Mouse (Mus musculus) kidney, adult 2 months (tissue): ENCODE measurements at regions not wholly inside any gene's neighbourhood (a gene's known extent, or its start where the extent isn't known, plus 50 kb on each side); places are given as distances from the start of the nearest gene placed in this dataset.

Experiments
- DNase-seq: peaks from one replicate; pipeline ENCODE4 v3.0.0; 2021
- H3K27ac ChIP-seq: fragments of 200-500 bp; 2 replicates; pipeline ENCODE4 v1.5.1; 2012; ENCODE audit warnings: low read depth, low read length, control low read depth, inconsistent platforms; ENCODE audit not compliant: insufficient read depth
- H3K27me3 ChIP-seq: fragments of 200-500 bp; replicated peaks from 2 replicates; pipeline ENCODE4 v1.6.1; 2012; ENCODE audit warnings: mild to moderate bottlenecking, moderate library complexity, low read length, inconsistent platforms; ENCODE audit not compliant: control insufficient read depth, insufficient read depth
- H3K36me3 ChIP-seq: fragments of 200-500 bp; 2 replicates; pipeline ENCODE4 v1.6.1; 2012; ENCODE audit warnings: mild to moderate bottlenecking, moderate library complexity, low read length, inconsistent platforms; ENCODE audit not compliant: control insufficient read depth, insufficient read depth
- H3K4me1 ChIP-seq: fragments of 200-500 bp; 2 replicates; pipeline ENCODE4 v1.6.1; 2011; ENCODE audit warnings: low read length; ENCODE audit not compliant: control insufficient read depth, insufficient read depth
- H3K4me3 ChIP-seq: fragments of 200-500 bp; 2 replicates; pipeline ENCODE4 v1.5.1; 2011; ENCODE audit warnings: mild to moderate bottlenecking, low read depth, low read length, control low read depth; ENCODE audit not compliant: insufficient read depth
- CTCF ChIP-seq: fragments of 200-500 bp; conservative IDR thresholded peaks from 2 replicates; pipeline ENCODE4 v1.5.1; 2011; ENCODE audit warnings: low read depth, mild to moderate bottlenecking, control low read depth, low read length, moderate library complexity, mixed read lengths; ENCODE audit not compliant: insufficient read depth, insufficient read length
- POLR2A ChIP-seq: fragments of 200-500 bp; IDR thresholded peaks from one replicate; pipeline ENCODE4 v1.6.1; 2011; ENCODE audit warnings: low read depth, low read length, control low read depth
- WGBS: fragments of 180-500 bp; shearing (Covaris S2); methylation state at CpG from one replicate; pipeline ENCODE4 v1.1.7; 2018; 5-methylcytosine and 5-hydroxymethylcytosine counted together

DNA sequence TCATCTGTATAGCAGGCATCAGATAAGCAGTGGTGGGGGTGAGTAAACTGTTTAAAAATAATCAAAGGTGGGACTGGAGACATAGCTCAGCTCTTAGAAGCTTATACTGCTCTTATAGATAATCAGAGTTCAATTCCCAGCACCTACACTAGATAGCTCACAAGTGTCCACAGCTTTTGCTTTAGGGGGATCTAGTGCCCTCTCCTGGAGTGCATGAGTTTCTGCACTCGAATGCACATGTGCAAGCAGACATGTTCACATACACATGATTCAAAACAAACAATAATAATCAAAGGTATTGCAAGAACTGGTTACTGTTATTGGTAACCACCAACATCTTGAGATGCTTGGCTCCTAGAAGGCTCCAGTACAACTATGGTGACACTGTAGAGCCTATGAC lies 343.3 kb downstream of the Gpam start:
- WGBS = 71% methylated on average over 1 of the region's 1 CpGs
- Histone ChIP-seq H3K4me3 (no peak overlapping the region), H3K4me1 (no peaks in the 10 kb centered on the region), H3K27me3 (no peaks in the 10 kb centered on the region), H3K36me3 (no peaks in the 10 kb centered on the region), H3K27ac (no peak overlapping the region)
- no peak for TF ChIP-seq CTCF
- no peak for TF ChIP-seq POLR2A
- no peak for DNase-seq

DNA sequence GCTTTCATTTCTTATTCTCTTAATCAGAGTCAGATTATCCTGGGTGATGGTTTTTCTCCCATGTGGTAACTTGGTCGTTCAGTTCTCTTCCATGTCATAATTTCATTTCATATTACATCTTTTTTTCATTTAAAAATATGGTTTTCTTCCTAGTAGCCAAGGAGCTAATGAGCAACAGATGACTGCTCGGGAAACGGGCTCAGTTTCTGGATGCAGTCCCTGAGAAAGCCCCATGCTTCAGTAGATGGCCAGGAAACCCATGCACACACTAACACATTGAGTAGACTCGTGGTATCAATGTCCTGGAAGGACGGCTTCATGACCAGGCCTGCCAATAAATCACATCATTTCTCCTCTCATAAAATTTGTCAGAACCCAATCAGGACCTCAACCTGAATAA lies 369.3 kb downstream of the Gpam start:
- no peak for DNase-seq
- no peak overlapping the region for H3K4me3 ChIP-seq
- no peak overlapping the region for H3K27ac ChIP-seq
- WGBS = 72% methylated on average over 5 of the region's 5 CpGs
- TF ChIP-seq CTCF = no peak
- H3K27me3 ChIP-seq = no peaks in the 10 kb centered on the region
- no peaks in the 10 kb centered on the region for H3K4me1 ChIP-seq
- no peaks in the 10 kb centered on the region for H3K36me3 ChIP-seq

DNA sequence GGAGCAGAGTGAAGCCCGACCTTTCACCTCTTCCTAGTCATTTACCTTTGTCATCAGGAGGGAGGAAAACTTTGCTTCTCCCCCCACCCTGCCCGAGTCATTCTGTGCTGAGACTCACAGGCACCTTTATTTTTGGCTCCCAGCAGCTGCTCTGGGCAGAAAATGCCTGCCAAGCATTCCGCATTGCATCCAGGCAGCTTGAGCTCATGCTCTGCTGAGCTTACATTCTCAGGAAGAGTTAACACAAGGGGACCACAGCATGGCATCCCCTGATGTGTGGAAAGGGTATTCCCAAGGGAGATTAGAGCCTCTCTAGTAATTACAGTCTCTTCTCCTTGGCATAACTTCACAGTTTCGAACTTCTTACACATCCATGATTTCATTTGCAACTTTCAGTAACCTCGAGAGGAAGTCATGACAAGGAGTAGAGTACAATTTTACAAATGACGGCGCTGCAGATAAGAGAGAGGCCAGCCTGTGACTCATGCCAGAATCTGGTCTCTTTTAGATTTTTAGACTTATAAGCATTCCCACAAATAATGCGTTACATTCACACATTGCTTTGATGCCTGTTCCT lies 370.3 kb downstream of the Gpam start:
- Histone ChIP-seq H3K27ac (no peak overlapping the region), H3K4me3 (no peak overlapping the region), H3K27me3 (no peaks in the 10 kb centered on the region), H3K4me1 (no peaks in the 10 kb centered on the region), H3K36me3 (no peaks in the 10 kb centered on the region)
- DNase-seq = no peak
- WGBS = 64% methylated on average over 8 of the region's 8 CpGs
- TF ChIP-seq POLR2A (no peak), CTCF (no peak)

DNA sequence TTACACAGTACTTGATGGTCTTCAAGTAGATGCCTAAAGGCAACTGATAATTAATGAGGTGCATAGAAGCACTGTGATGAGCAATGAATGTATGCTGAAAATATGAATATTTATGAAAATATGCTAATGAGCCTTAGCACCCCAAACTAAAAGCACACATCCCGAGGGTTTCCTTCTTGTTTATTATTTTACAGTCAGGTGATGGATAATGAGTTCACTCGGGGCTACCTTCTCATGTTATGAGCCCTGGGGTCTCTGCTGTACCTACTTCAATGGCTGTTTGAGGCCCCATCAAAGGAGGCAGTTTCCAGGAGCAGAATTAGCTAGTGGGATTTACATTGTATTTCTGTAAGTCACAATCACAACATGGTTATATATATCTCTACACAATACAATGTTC lies 371.6 kb downstream of the Gpam start:
- no peak for DNase-seq
- H3K27ac ChIP-seq = no peak overlapping the region
- no peak for TF ChIP-seq POLR2A
- TF ChIP-seq CTCF = no peak
- no peak overlapping the region for H3K4me3 ChIP-seq
- 52% methylated on average over 2 of the region's 2 CpGs for WGBS
- H3K4me1 ChIP-seq = no peaks in the 10 kb centered on the region
- no peaks in the 10 kb centered on the region for H3K27me3 ChIP-seq
- no peaks in the 10 kb centered on the region for H3K36me3 ChIP-seq

DNA sequence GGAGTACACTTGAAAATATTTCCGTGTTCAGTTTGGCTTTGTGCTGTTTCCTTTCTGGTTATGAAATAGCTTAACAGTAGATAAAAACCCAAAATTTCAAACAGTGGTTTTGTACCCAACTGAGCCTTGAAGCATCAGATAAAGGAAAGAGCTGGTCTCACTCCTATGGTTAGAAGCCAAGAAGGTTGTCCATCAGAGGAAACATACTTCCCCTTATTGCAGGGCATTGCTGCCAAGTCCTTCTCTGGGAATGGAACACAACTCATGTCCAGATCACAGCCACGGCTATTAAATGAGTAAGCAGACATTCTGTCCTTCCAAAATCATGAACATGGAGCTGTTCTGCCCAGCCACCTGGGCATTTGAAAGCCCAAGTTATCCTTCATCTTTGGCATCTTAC lies 393.1 kb downstream of the Gpam start:
- no peak for DNase-seq
- TF ChIP-seq CTCF (no peak), POLR2A (no peak)
- 77% methylated on average over 2 of the region's 2 CpGs for WGBS
- H3K4me3 ChIP-seq = no peak overlapping the region
- no peaks in the 10 kb centered on the region for H3K36me3 ChIP-seq
- H3K27me3 ChIP-seq = no peaks in the 10 kb centered on the region
- no peaks in the 10 kb centered on the region for H3K4me1 ChIP-seq
- no peak overlapping the region for H3K27ac ChIP-seq

DNA sequence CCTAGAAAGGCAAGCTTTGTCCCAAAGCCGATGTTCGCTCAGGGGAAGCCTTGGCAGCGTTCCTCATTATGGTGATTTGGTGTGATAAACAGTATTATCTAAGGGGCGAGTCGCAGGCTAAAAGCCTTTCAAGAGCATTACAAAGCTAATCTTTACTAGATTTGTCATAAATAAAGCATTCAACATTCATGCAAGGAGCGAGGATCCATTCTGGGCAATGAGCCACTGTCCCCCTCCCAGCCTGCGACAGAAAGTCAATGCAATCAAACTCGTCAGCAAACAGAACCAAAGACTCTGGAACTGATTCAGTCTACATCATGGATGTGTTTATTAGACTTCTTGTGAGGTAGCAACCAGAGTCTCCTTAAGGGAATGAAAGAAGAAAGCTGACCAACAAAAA lies 395.3 kb downstream of the Gpam start:
- Histone ChIP-seq H3K27me3 (no peaks in the 10 kb centered on the region), H3K27ac (no peak overlapping the region), H3K36me3 (no peaks in the 10 kb centered on the region), H3K4me3 (no peak overlapping the region), H3K4me1 (no peaks in the 10 kb centered on the region)
- TF ChIP-seq POLR2A (no peak), CTCF (no peak)
- 77% methylated on average over 8 of the region's 8 CpGs for WGBS
- no peak for DNase-seq

DNA sequence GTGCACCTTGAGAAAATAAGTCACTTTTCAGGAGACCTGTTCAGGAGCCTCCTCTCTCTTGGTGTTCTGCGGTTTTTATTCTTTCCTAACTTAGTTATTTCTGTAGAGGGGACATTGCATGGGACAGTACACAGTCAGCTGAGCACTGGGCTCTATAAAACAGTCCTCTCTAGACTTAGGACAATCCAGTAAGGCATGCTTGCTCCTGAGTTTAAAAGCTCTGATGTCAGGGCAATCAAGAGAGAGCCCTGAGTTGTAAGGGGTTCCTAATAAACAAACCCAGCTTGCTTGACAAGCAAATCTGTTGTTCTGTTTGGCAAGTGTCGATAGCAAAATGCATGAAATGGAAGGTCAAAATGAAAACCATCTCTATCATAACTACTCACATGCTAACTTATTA lies 395.7 kb downstream of the Gpam start:
- Histone ChIP-seq H3K4me1 (no peaks in the 10 kb centered on the region), H3K36me3 (no peaks in the 10 kb centered on the region), H3K27me3 (no peaks in the 10 kb centered on the region), H3K27ac (no peak overlapping the region), H3K4me3 (no peak overlapping the region)
- WGBS = 84% methylated on average over 2 of the region's 2 CpGs
- TF ChIP-seq CTCF (no peak), POLR2A (no peak)
- no peak for DNase-seq

DNA sequence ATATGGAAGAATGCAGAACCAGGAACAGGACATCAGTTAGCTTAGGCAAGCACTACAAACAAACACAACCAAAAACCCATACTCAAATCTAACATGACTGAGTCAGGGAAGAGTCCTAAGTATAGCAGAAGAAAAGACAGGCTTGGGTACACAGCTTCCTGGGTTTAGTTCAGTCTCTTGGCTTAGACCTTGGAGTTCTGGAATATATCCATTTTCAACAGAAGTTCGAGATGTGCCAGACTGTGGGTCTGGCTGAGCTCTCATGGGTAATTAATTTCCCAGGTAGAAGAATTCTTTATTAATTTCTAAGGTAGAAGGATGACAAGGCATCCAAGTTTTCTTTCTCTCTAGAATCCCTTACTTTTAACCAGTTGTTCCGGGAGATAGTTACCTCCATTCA lies 396.2 kb downstream of the Gpam start:
- Histone ChIP-seq H3K27ac (no peak overlapping the region), H3K27me3 (no peaks in the 10 kb centered on the region), H3K4me1 (no peaks in the 10 kb centered on the region), H3K4me3 (no peak overlapping the region), H3K36me3 (no peaks in the 10 kb centered on the region)
- no peak for DNase-seq
- no peak for TF ChIP-seq CTCF
- 77% methylated on average over 2 of the region's 2 CpGs for WGBS
